Comparison of ENCODE assay signal across 11 mouse cellular contexts in genomic region chr16:90461304-90461905, GRCm38 (mm10).
DNase-seq lines count a peak whose midpoint lies in the region; ATAC-seq and TF ChIP-seq lines count a peak whose summit lies in the region.
"Had no signal": no experiment of that assay in that cellular context is flagged by ENCODE, and none has a peak within 500 bp of the region (broad histone marks: within the 10 kb centered on the region; RNA-seq: fewer than 3 reads in every experiment).

No protein-coding gene starts in this region.

- WGBS in forebrain, postnatal 0 days = 53% methylated on average over 11 of the region's 11 CpGs
- WGBS in forebrain, embryonic 13.5 days = 75% methylated on average over 11 of the region's 11 CpGs
- 75% methylated on average over 11 of the region's 11 CpGs for WGBS in midbrain, embryonic 10.5 days
- 68% methylated on average over 11 of the region's 11 CpGs for WGBS in midbrain, embryonic 11.5 days
- 47% methylated on average over 11 of the region's 11 CpGs for WGBS in intestine, embryonic 15.5 days

- H3K36me3 ChIP-seq in forebrain, postnatal 0 days (ENCODE audit: insufficient read depth) = peaks cover 16% of the 10 kb centered on the region
- peaks cover 50% of the 10 kb centered on the region for H3K36me3 ChIP-seq in forebrain, embryonic 13.5 days (ENCODE audit: poor library complexity, severe bottlenecking)
- peaks cover 65% of the 10 kb centered on the region for H3K36me3 ChIP-seq in midbrain, embryonic 10.5 days
- H3K36me3 ChIP-seq in midbrain, embryonic 11.5 days (ENCODE audit: control insufficient read depth, insufficient read depth, low read length) = peaks cover 14% of the 10 kb centered on the region
- H3K36me3 ChIP-seq in intestine, embryonic 15.5 days = peaks cover 2% of the 10 kb centered on the region; the same call in 1 of the 2 replicates

- no peak overlapping the region for H3K4me3 ChIP-seq in forebrain, postnatal 0 days (ENCODE audit: low read depth, low read length)
- no peak overlapping the region for H3K4me3 ChIP-seq in forebrain, embryonic 13.5 days
- H3K4me3 ChIP-seq in midbrain, embryonic 10.5 days = no peak overlapping the region
- H3K4me3 ChIP-seq in midbrain, embryonic 11.5 days (ENCODE audit: low read depth, low read length) = no peak overlapping the region
- H3K4me3 ChIP-seq in intestine, embryonic 15.5 days (replicated peaks) = no peak overlapping the region
- H3K4me3 ChIP-seq: forebrain, embryonic 15.5 days had no signal

- no peak overlapping the region for H3K4me2 ChIP-seq in forebrain, postnatal 0 days (ENCODE audit: low read depth)
- no peak overlapping the region for H3K4me2 ChIP-seq in forebrain, embryonic 13.5 days
- H3K4me2 ChIP-seq in midbrain, embryonic 11.5 days = no peak overlapping the region
- no peak overlapping the region for H3K4me2 ChIP-seq in intestine, embryonic 15.5 days (replicated peaks)
- H3K4me2 ChIP-seq: forebrain, embryonic 15.5 days had no signal

- no peak for DNase-seq in forebrain, postnatal 0 days
- DNase-seq in midbrain, embryonic 10.5 days (ENCODE audit: low spot score) = no peak
- no peak for DNase-seq in midbrain, embryonic 11.5 days (ENCODE audit: low spot score, missing footprints)
- peak; percentile 26 for DNase-seq in yolk sac, embryonic 10.5 days (ENCODE audit: low spot score)
- DNase-seq in layer of hippocampus, adult 8-10 months (ENCODE audit: low spot score in 2 of 2) = no peak
- no peak for DNase-seq in layer of hippocampus, adult 9-11 months
- DNase-seq: thymus, postnatal 36 days had no signal

- 0 out of 2 replicates have a peak overlapping the region, but pooled peaks have one; percentile 1 for H3K27ac ChIP-seq in forebrain, postnatal 0 days (ENCODE audit: low read depth, low read length)
- H3K27ac ChIP-seq in forebrain, embryonic 13.5 days = no peak overlapping the region
- 0 out of 2 replicates have a peak overlapping the region, but pooled peaks have one; percentile 14 for H3K27ac ChIP-seq in midbrain, embryonic 10.5 days (replicated peaks)
- H3K27ac ChIP-seq in midbrain, embryonic 11.5 days (ENCODE audit: low read depth, low read length) = no peak overlapping the region
- H3K27ac ChIP-seq in intestine, embryonic 15.5 days = no peak overlapping the region
- H3K27ac ChIP-seq: liver, embryonic 14.5 days had no signal

- no peaks in the 10 kb centered on the region for H3K9me3 ChIP-seq in forebrain, postnatal 0 days (ENCODE audit: low read length)
- no peaks in the 10 kb centered on the region; the same call in 1 of the 2 replicates for H3K9me3 ChIP-seq in forebrain, embryonic 13.5 days (replicated peaks)
- peaks cover 6% of the 10 kb centered on the region; the same call in 1 of the 2 replicates for H3K9me3 ChIP-seq in midbrain, embryonic 10.5 days (replicated peaks)
- H3K9me3 ChIP-seq in midbrain, embryonic 11.5 days (ENCODE audit: control insufficient read depth, low read length) = peaks cover 4% of the 10 kb centered on the region; the same call in 1 of the 2 replicates
- no peaks in the 10 kb centered on the region for H3K9me3 ChIP-seq in intestine, embryonic 15.5 days

- no peaks in the 10 kb centered on the region for H3K27me3 ChIP-seq in forebrain, postnatal 0 days (ENCODE audit: insufficient read depth, low read length)
- H3K27me3 ChIP-seq in forebrain, embryonic 13.5 days = no peaks in the 10 kb centered on the region
- no peaks in the 10 kb centered on the region for H3K27me3 ChIP-seq in midbrain, embryonic 10.5 days (ENCODE audit: low read depth, poor library complexity, severe bottlenecking)
- no peaks in the 10 kb centered on the region for H3K27me3 ChIP-seq in midbrain, embryonic 11.5 days (ENCODE audit: control insufficient read depth, insufficient read depth, low read length)
- no peaks in the 10 kb centered on the region for H3K27me3 ChIP-seq in intestine, embryonic 15.5 days (replicated peaks)
- H3K27me3 ChIP-seq: forebrain, embryonic 15.5 days had no signal

- no peak for ATAC-seq in forebrain, postnatal 0 days
- no peak for ATAC-seq in forebrain, embryonic 13.5 days
- ATAC-seq in midbrain, embryonic 11.5 days (ENCODE audit: low FRiP score) = no peak
- peak; percentile 19; the same call in 1 of the 2 replicates for ATAC-seq in intestine, embryonic 15.5 days
- ATAC-seq: forebrain, embryonic 15.5 days had no signal

- TF ChIP-seq CTCF in forebrain, postnatal 0 days (IDR thresholded peaks at IDR 0.05; ENCODE audit: low read depth) = no peak

- H3K9ac ChIP-seq in forebrain, postnatal 0 days = no peak overlapping the region
- H3K9ac ChIP-seq in forebrain, embryonic 13.5 days = no peak overlapping the region
- no peak overlapping the region for H3K9ac ChIP-seq in midbrain, embryonic 11.5 days (ENCODE audit: low read length)
- no peak overlapping the region for H3K9ac ChIP-seq in intestine, embryonic 15.5 days
- H3K9ac ChIP-seq: forebrain, embryonic 15.5 days; liver, embryonic 14.5 days had no signal

- no peaks in the 10 kb centered on the region for H3K4me1 ChIP-seq in forebrain, postnatal 0 days (ENCODE audit: insufficient read depth)
- H3K4me1 ChIP-seq in forebrain, embryonic 13.5 days = peaks cover 32% of the 10 kb centered on the region
- peaks cover 50% of the 10 kb centered on the region for H3K4me1 ChIP-seq in midbrain, embryonic 10.5 days
- peaks cover 9% of the 10 kb centered on the region; the same call in 1 of the 2 replicates for H3K4me1 ChIP-seq in midbrain, embryonic 11.5 days (ENCODE audit: control insufficient read depth, insufficient read depth, low read length)
- H3K4me1 ChIP-seq in intestine, embryonic 15.5 days (replicated peaks) = 0 out of 2 replicates have a peak, but pooled peaks cover 5% of the 10 kb centered on the region

Comparison
In these comparisons a context has a peak if more than half of its experiments do, and no peak if none do; other contexts are left out.
1. H3K27ac ChIP-seq: peak in forebrain, postnatal 0 days (single experiment) and midbrain, embryonic 10.5 days (single experiment); none in forebrain, embryonic 13.5 days (single experiment), midbrain, embryonic 11.5 days (single experiment) and intestine, embryonic 15.5 days (single experiment).